Mouse (Mus musculus) neural tube, embryonic 13.5 days (tissue): ENCODE data around the gene Enpp1. TPM values are rescaled to one million over a fixed set of nuclear protein-coding genes. Genes with fewer than 3 reads are reported as not detected.

ENCODE experiments used
- ATAC-seq: fragments of 200-750 bp; cut with Nextera tagmentation; 2 replicates; pipeline ENCODE4 v1.8.0; 2017; ENCODE audit warnings: low read depth, mild to moderate bottlenecking, moderate TSS enrichment, moderate library complexity
- H3K27ac ChIP-seq: fragments of 300-500 bp; sonication (generic); replicated peaks from 2 replicates; pipeline ENCODE4 v1.5.1; 2015; ENCODE audit warnings: moderate library complexity, mild to moderate bottlenecking, inconsistent platforms
- H3K27me3 ChIP-seq: fragments of 300-500 bp; sonication (generic); 2 replicates; pipeline ENCODE4 v1.6.1; 2015; ENCODE audit warnings: mild to moderate bottlenecking, inconsistent platforms
- H3K36me3 ChIP-seq: fragments of 300-500 bp; sonication (generic); 2 replicates; pipeline ENCODE4 v1.6.1; 2015; ENCODE audit warnings: mild to moderate bottlenecking, inconsistent platforms
- H3K4me1 ChIP-seq: fragments of 300-500 bp; sonication (generic); replicated peaks from 2 replicates; pipeline ENCODE4 v1.6.1; 2015; ENCODE audit warnings: inconsistent platforms
- H3K4me2 ChIP-seq: fragments of 300-500 bp; sonication (generic); 2 replicates; pipeline ENCODE4 v1.6.1; 2015; ENCODE audit warnings: inconsistent platforms, mild to moderate bottlenecking, moderate library complexity
- H3K4me3 ChIP-seq: fragments of 300-500 bp; sonication (generic); 2 replicates; pipeline ENCODE4 v1.5.1; 2015; ENCODE audit warnings: mild to moderate bottlenecking, inconsistent platforms
- H3K9ac ChIP-seq: fragments of 300-500 bp; sonication (generic); 2 replicates; pipeline ENCODE4 v1.6.1; 2015; ENCODE audit warnings: moderate library complexity, mild to moderate bottlenecking, inconsistent platforms
- H3K9me3 ChIP-seq: fragments of 300-500 bp; sonication (generic); 2 replicates; pipeline ENCODE4 v1.6.1; 2016; ENCODE audit warnings: inconsistent platforms
- WGBS: fragments of 180-500 bp; shearing (Covaris S2); methylation state at CpG from one replicate; pipeline ENCODE4 v1.1.7; 2015; 5-methylcytosine and 5-hydroxymethylcytosine counted together
- polyA plus RNA-seq: library from polyadenylated mRNA; unstranded; fragments of >200 nt; fragmentation: Nextera tagmentation; extraction: Ambion mirVana; gene quantifications from 2 replicates; pipeline ENCODE4 v1.2.1, GENCODE M21; 2015

The Enpp1 gene
- polyA plus RNA-seq, 1 experiment from 2014 or later: 2.2 TPM

GRCm38 (mm10) chr10:24702698-24703097 lies 9.3 kb downstream of the Enpp1 start:
- H3K27ac ChIP-seq: no peak overlapping the region
- no peaks in the 10 kb centered on the region for H3K27me3 ChIP-seq
- H3K4me1 ChIP-seq: no peaks in the 10 kb centered on the region
- H3K9me3 ChIP-seq: no peaks in the 10 kb centered on the region
- 50% methylated on average over 2 of the region's 2 CpGs for WGBS
- no peaks in the 10 kb centered on the region for H3K36me3 ChIP-seq
- H3K9ac ChIP-seq: no peak overlapping the region
- no peak overlapping the region for H3K4me2 ChIP-seq
- no peak overlapping the region for H3K4me3 ChIP-seq
- 0 out of 2 replicates have a peak, but pooled peaks have one; percentile 67 for ATAC-seq

DNA sequence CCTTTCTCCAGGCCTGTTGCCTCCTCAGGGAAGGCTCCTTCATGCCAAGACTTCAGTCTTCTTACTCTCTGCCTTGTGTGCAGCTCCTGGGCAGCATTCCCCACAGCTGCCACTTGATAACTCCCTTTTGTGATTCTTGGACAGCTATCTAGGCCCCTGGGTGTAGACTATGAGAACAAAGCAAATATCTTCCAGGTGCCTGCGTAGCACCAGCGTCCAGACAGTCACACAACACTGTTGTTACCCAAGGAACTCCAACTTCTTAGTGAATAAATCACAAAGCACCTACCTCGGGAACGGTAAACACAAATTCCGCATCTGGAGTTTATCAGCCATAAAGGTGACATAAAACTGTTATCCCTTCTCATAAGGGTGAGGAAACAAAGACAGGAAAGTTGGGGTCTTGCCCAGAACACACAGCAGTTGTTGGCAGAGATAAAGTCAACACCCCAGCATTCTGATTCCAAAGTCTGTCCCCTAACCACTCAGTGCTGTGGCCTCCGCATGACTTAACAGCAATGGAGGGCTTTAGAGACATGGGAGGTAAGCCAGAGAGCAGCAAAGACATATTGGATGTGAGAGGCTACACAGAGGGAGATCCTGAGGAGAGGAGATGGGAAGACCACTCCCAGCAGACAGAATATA lies 13.7 kb downstream of the Enpp1 start:
- Histone ChIP-seq H3K36me3 (no peaks in the 10 kb centered on the region), H3K9me3 (no peaks in the 10 kb centered on the region), H3K4me1 (no peaks in the 10 kb centered on the region), H3K9ac (no peak overlapping the region), H3K27me3 (no peaks in the 10 kb centered on the region), H3K4me2 (no peak overlapping the region), H3K27ac (no peak overlapping the region), H3K4me3 (no peak overlapping the region)
- WGBS: 78% methylated on average over 6 of the region's 6 CpGs
- ATAC-seq: no peak

- Histone ChIP-seq H3K27me3 (no peaks in the 10 kb centered on the region), H3K27ac (no peak overlapping the region), H3K9ac (no peak overlapping the region), H3K36me3 (no peaks in the 10 kb centered on the region), H3K4me3 (no peak overlapping the region), H3K9me3 (no peaks in the 10 kb centered on the region), H3K4me2 (no peak overlapping the region), H3K4me1 (no peaks in the 10 kb centered on the region)
- WGBS: 84% methylated on average over 3 of the region's 3 CpGs
- ATAC-seq: no peak
These were observed 15.2 kb downstream of the Enpp1 start for GRCm38 (mm10) chr10:24696761-24697160.

DNA sequence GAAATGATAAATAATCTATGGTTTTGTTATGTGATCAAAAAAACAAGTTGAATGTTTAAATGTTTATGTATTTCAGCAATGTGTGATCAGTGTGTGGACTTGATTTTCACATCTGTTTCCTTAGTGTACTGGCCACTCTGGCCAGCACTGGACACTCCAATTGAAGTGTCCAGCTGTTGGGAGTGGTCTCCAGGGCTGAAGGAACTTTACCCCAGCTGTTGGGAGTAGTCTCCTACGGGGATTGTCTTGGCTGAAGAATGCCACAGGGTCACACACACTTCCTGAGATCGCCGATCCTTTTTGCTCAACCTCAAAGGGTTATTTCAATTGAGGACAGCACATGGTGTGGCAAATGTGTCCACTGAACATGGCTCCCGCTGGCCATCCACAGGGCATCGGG lies 16.2 kb downstream of the Enpp1 start:
- no peak overlapping the region for H3K9ac ChIP-seq
- no peaks in the 10 kb centered on the region for H3K4me1 ChIP-seq
- no peak overlapping the region for H3K4me3 ChIP-seq
- ATAC-seq: no peak
- H3K9me3 ChIP-seq: no peaks in the 10 kb centered on the region
- H3K27ac ChIP-seq: no peak overlapping the region
- no peaks in the 10 kb centered on the region for H3K36me3 ChIP-seq
- H3K27me3 ChIP-seq: no peaks in the 10 kb centered on the region
- 73% methylated on average over 5 of the region's 5 CpGs for WGBS
- H3K4me2 ChIP-seq: no peak overlapping the region

GRCm38 (mm10) chr10:24682518-24683104 lies 29.3 kb downstream of the Enpp1 start:
- Histone ChIP-seq H3K4me2 (no peak overlapping the region), H3K4me1 (no peaks in the 10 kb centered on the region), H3K27me3 (no peaks in the 10 kb centered on the region), H3K27ac (no peak overlapping the region), H3K9me3 (no peaks in the 10 kb centered on the region), H3K9ac (no peak overlapping the region), H3K36me3 (no peaks in the 10 kb centered on the region), H3K4me3 (no peak overlapping the region)
- 80% methylated on average over 7 of the region's 7 CpGs for WGBS
- no peak for ATAC-seq

DNA sequence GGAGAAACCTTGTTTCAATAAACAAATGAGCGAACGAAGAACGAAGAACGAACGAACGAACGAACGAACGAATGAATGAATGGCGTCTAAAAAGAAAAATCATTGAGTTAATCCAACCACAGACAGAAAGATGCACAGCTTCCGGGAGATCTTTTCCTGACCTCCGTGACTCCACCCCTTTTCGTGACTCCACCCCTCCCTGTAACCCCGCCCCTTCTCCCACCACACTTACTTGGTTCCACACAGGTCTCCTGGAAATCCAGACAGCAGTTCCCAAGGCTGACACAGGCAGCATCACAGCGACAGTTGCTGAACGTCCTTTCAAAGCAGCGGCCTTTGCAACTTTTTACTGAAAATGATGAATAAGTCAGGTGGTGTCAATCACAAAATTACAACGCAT lies 34.3 kb downstream of the Enpp1 start:
- WGBS: 89% methylated on average over 18 of the region's 18 CpGs
- no peak overlapping the region for H3K4me3 ChIP-seq
- no peaks in the 10 kb centered on the region for H3K9me3 ChIP-seq
- H3K36me3 ChIP-seq: no peaks in the 10 kb centered on the region
- no peak overlapping the region for H3K4me2 ChIP-seq
- ATAC-seq: no peak
- no peak overlapping the region for H3K9ac ChIP-seq
- H3K27ac ChIP-seq: no peak overlapping the region
- no peaks in the 10 kb centered on the region for H3K27me3 ChIP-seq
- no peaks in the 10 kb centered on the region for H3K4me1 ChIP-seq

DNA sequence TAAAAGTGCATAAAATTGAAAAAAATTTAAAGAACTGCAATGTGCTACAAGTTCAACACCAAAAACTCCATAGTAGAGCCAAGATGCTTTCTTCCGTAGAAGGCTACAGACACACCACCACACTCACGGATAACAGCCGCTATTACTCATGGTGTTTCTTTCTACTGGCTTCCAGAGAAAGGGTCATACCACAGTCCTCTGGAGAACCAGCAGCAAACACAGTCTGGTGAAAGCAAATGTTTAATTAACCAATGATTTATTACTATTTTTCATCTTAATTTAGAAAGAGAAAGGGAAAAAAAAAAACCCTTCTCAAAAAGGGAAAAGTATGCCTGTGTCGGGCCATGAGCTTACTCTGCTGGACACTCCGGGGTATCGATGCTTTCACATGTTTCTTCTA lies 37.7 kb downstream of the Enpp1 start:
- Histone ChIP-seq H3K4me2 (no peak overlapping the region), H3K36me3 (no peaks in the 10 kb centered on the region), H3K27ac (no peak overlapping the region), H3K4me1 (no peaks in the 10 kb centered on the region), H3K27me3 (no peaks in the 10 kb centered on the region), H3K9ac (no peak overlapping the region), H3K9me3 (no peaks in the 10 kb centered on the region), H3K4me3 (no peak overlapping the region)
- WGBS: 91% methylated on average over 6 of the region's 6 CpGs
- no peak for ATAC-seq

GRCm38 (mm10) chr10:24672948-24673347 lies 39.0 kb downstream of the Enpp1 start:
- H3K36me3 ChIP-seq: no peaks in the 10 kb centered on the region
- H3K4me1 ChIP-seq: no peaks in the 10 kb centered on the region
- 96% methylated on average over 2 of the region's 2 CpGs for WGBS
- H3K4me3 ChIP-seq: no peak overlapping the region
- H3K27ac ChIP-seq: no peak overlapping the region
- H3K9me3 ChIP-seq: no peaks in the 10 kb centered on the region
- H3K27me3 ChIP-seq: no peaks in the 10 kb centered on the region
- no peak overlapping the region for H3K9ac ChIP-seq
- no peak for ATAC-seq
- H3K4me2 ChIP-seq: no peak overlapping the region

GRCm38 (mm10) chr10:24670548-24670947 lies 41.4 kb downstream of the Enpp1 start:
- H3K9me3 ChIP-seq: no peaks in the 10 kb centered on the region
- ATAC-seq: no peak
- WGBS: 88% methylated on average over 6 of the region's 6 CpGs

GRCm38 (mm10) chr10:24650990-24651569 lies 60.9 kb downstream of the Enpp1 start:
- no peak for ATAC-seq
- 93% methylated on average over 11 of the region's 11 CpGs for WGBS

More at GRCm38 (mm10) chr10:24670548-24670947, 41.4 kb downstream of the Enpp1 start:
- H3K4me2 ChIP-seq: no peak overlapping the region
- H3K9ac ChIP-seq: no peak overlapping the region
- H3K36me3 ChIP-seq: no peaks in the 10 kb centered on the region
- H3K27me3 ChIP-seq: no peaks in the 10 kb centered on the region
- H3K4me1 ChIP-seq: no peaks in the 10 kb centered on the region
- H3K27ac ChIP-seq: no peak overlapping the region
- H3K4me3 ChIP-seq: no peak overlapping the region

GRCm38 (mm10) chr10:24647996-24648738 lies 63.8 kb downstream of the Enpp1 start:
- no peak overlapping the region for H3K4me2 ChIP-seq
- H3K4me1 ChIP-seq: no peaks in the 10 kb centered on the region
- no peaks in the 10 kb centered on the region for H3K36me3 ChIP-seq
- H3K9me3 ChIP-seq: no peaks in the 10 kb centered on the region
- 86% methylated on average over 6 of the region's 6 CpGs for WGBS
- H3K4me3 ChIP-seq: no peak overlapping the region
- H3K27me3 ChIP-seq: no peaks in the 10 kb centered on the region
- H3K9ac ChIP-seq: no peak overlapping the region
- no peak for ATAC-seq
- no peak overlapping the region for H3K27ac ChIP-seq

More at GRCm38 (mm10) chr10:24650990-24651569, 60.9 kb downstream of the Enpp1 start:
- Histone ChIP-seq H3K9ac (no peak overlapping the region), H3K4me2 (no peak overlapping the region), H3K4me1 (no peaks in the 10 kb centered on the region), H3K27ac (no peak overlapping the region), H3K4me3 (no peak overlapping the region), H3K36me3 (no peaks in the 10 kb centered on the region), H3K27me3 (no peaks in the 10 kb centered on the region), H3K9me3 (no peaks in the 10 kb centered on the region)

DNA sequence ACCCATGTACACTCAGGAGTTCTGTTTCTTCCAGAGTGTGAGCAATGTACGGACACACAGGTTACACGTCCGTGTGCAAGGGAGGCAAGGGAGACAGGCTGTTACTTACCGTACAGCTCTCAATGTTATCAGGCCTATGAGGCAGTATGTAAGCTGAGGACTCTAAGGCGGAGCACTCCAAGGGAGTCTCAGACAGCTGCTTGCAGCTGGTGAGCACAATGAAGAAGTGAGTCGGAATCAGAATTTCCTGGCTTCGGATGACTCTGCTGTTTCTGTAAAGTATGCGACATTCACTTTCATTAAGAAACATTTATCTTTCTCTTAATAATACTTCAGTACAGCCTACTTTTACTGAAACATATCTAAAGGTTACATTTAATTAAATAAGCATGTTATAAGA lies 66.8 kb downstream of the Enpp1 start:
- no peak overlapping the region for H3K4me3 ChIP-seq
- no peak overlapping the region for H3K9ac ChIP-seq
- ATAC-seq: no peak
- no peaks in the 10 kb centered on the region for H3K27me3 ChIP-seq
- WGBS: 93% methylated on average over 8 of the region's 8 CpGs
- no peaks in the 10 kb centered on the region for H3K9me3 ChIP-seq
- H3K27ac ChIP-seq: no peak overlapping the region
- no peak overlapping the region for H3K4me2 ChIP-seq
- H3K4me1 ChIP-seq: no peaks in the 10 kb centered on the region
- no peaks in the 10 kb centered on the region for H3K36me3 ChIP-seq
